Mouse (Mus musculus) adrenal gland (tissue): ENCODE data around the gene Noxred1.

Experiments
- intact Hi-C: fragments of 180-260 bp; cut with DNase I; formaldehyde crosslinking; loops from one replicate; pipeline ENCODE4 v1.15.1; 2025
- long read RNA-seq, 2 experiments: library from polyadenylated mRNA; unstranded; transcript quantifications; one replicate each; pipeline ENCODE4 v2.0.0; 2020; ENCODE audit warnings: borderline replicate concordance in 1 of 2; ENCODE audit not compliant: insufficient replicate concordance in 1 of 2

Noxred1 gene
- long read RNA-seq, experiment 1: 0 reads
- long read RNA-seq, experiment 2: 0 reads

DNA sequence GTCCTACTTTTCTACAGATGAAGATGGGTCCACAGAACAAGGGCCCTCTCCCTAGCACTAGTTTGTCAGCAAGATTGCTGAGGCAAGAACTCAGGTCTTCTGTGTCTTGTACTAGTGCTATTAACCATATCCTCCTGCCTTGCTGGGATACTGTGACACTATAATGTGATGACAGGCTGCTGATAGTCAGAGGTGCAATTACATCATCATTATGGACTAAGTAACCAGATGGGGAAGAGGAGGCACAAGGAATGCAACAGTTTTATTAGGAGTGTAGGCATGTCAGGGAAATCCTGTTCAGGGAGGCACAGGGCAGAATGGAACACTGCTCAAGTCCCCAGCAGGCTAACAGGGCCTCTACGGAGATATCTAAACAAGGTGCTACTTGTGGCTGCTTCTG lies at the start of gene Noxred1:
Noxred1 (minus strand) TSS at position 101 of the 400 bp plus-strand sequence.
- intact Hi-C loops: no loop called here

DNA sequence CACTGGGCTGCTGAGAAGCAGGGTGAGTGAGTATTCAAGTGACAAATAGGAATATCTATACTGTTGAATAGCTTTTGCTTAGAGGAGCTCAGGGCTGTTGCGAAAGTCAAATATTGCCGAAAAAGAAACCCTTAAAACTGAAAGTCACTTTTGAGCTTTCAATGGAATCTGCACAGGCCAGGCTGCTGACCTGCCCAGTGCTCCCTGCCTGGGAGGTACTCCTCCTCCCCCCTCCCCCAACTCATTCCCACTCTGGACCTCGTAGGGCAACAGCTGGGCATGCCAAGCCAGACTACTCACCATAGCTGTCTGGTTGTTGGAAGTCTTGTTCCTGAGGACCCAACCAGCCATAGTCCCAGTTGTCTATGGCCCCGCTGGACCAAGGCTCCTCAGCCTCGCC lies 46.2 kb upstream of the Noxred1 start:
- intact Hi-C loops: no loop called here

DNA sequence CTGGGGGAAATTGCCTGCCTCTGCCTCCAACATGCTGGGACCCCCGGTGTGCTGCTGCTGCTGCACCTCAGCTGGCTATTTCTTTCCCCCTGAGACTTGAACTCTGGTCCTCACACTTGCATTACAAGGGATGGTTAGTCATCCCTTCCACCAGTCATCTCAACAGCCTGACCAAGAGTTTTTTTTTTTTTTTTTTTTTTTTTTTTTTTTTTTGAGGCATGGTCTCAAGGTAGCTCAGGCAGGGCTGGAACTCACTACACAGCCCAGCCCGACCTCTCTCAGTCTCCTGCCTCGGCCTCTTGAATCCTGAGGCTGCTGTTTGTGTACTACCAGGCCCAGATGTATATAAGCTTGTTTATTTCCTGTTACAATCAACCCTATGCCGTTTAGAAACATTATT lies 45.7 kb upstream of the Noxred1 start:
- intact Hi-C loops: no loop called here

DNA sequence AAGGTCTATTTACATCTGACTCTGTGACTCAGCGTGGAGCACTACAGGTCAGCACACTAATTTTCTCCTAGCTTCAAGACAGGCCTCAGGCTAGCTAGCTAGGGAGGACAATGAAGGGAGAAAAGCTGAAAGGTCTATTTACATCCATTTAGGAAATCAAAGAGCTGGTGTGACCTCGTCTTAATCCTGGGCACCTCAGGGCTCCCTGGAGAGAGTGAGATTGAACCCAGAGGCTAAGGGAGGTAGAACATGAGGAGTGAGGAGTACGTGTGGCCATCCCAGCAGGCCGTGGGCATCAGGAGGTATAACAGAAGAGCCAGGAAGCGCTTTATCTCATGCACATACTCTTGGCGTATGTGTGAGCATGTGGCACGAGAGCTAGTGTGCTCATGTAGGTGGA lies 45.2 kb upstream of the Noxred1 start:
- intact Hi-C loops: no loop called here

DNA sequence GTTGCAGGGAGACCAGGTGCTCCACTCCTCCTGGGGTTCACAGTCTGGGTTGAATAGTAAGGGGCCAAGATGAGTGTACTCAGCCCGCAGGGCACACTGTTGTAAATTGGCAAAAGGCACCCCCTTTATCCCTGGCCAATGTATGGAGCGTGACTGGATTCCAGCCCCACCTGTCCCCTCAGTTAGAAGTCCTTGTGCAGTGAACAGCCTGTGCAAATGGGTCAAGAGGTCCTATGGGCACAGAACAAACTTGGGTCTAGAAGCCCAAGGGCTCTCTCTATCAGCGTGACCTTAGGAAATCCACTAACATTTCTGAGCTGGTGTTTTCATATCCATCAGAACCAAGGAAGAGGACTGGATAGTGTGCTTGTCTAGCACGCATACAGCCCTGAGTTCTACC lies 44.2 kb upstream of the Noxred1 start:
- intact Hi-C loops: no loop called here

DNA sequence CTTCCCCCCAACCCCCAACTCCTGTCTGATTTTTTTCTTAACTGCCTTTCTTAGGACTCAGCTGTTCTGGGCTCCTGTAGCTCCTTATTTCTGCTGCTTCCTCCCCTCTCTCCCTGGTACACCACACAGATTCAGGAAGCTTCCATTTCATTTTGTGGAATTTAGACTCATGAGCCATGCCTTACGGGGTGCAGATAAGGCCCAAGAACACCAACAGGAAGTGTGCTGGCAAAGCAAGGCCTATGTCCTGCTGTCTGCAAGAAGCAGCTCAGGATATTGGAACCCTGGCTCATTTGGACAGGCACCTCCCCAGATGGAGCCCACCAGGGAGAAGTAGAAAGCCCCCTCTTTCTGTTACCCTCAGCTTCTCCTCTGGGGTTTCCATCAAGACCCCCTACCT lies 43.2 kb upstream of the Noxred1 start:
- intact Hi-C loops: no loop called here

DNA sequence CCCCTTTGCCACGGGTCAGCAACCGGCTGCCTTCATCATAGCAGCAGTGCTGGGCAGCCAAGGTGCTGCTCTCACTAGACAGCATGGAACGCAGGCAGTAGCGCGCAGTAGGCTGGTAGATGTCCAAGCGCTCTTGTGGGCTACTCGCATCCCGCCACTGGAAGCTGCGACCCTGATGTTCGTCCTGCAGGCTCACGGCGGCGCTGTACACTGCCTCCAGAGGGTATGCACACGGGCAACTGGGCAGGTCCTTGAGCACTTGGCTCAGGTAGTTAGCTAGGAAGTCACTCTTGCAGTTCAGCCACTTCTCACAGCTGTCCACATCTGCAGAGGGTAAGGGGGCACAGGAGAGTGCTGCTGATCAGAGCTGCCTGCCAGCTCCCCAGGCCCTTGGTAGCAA lies 41.3 kb upstream of the Noxred1 start:
- intact Hi-C loops: loop anchor here (5.0 kb wide), 1 partner anchor 37 kb away; no protein-coding TSS in a partner anchor

DNA sequence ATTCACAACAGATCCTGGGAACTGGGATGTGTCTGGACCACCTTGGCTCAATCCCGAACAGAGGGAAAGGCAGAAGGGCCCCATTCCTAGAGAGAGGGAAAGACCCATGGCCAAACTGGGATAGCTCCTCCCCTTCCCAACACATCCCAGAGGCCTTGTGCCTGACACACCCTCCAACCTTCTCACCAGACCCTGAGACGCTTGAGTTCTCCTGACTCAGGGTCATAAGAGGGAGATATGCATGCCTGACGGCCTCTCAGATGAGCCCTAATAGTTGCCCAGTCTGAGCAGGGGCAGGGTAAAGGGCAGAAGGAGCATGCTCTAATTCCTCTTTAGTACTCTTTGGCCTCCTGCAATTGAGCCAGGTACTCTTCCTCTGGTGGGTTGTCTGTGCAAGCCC lies 40.8 kb upstream of the Noxred1 start:
- intact Hi-C loops: loop anchor here (5.0 kb wide), 1 partner anchor 38 kb away; no protein-coding TSS in a partner anchor

DNA sequence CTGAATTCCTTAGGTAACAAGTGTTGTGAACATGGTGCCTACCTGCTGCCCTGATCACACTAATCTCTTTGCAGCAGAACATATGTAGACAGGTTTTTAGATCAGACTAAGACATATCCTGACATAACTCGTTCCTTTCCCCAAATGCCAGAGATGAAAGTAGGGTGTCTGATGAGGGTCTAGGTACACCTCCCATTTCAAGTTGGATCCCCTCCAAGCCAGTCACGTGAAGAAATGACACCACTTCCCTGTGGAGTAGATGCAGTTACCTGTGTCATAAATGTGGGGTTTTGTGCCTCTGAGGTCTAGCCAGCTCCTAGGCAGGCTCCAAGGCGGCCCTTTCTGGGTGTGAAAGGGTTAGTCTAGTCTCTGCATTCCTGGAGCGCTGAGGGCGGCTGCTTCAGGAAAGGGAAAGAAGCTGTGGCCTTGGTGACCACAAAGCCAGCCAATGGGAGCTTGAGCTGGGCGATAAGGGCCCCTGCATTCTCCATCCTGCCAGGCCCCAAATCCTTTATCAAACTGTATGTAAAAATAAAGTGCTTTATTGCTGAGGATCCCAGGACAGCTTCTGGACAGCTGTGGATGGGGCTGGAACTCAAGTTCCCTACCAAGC lies 39.7 kb upstream of the Noxred1 start:
- intact Hi-C loops: loop anchor here (5.0 kb wide), 1 partner anchor 39 kb away; no protein-coding TSS in a partner anchor

DNA sequence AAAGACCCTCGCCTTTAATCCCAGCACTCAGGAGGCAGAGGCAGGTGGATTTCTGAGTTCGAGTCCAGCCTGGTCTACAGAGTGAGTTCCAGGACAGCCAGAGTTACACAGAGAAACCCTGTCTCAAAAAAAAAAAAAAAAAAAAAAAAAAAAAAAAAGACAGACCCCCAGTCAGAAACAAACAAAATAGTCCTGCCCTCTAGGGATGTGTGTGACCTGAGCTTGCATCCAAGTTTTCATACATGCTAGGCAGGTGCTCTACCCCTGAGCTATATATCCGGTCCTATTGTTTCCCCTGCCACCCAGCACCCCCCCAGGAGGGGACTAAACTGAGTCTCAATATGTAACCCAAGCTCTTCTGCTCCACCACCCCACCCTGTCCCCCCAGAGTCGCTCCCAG lies 38.7 kb upstream of the Noxred1 start:
- intact Hi-C loops: loop anchor here (5.0 kb wide), 1 partner anchor 40 kb away; no protein-coding TSS in a partner anchor

DNA sequence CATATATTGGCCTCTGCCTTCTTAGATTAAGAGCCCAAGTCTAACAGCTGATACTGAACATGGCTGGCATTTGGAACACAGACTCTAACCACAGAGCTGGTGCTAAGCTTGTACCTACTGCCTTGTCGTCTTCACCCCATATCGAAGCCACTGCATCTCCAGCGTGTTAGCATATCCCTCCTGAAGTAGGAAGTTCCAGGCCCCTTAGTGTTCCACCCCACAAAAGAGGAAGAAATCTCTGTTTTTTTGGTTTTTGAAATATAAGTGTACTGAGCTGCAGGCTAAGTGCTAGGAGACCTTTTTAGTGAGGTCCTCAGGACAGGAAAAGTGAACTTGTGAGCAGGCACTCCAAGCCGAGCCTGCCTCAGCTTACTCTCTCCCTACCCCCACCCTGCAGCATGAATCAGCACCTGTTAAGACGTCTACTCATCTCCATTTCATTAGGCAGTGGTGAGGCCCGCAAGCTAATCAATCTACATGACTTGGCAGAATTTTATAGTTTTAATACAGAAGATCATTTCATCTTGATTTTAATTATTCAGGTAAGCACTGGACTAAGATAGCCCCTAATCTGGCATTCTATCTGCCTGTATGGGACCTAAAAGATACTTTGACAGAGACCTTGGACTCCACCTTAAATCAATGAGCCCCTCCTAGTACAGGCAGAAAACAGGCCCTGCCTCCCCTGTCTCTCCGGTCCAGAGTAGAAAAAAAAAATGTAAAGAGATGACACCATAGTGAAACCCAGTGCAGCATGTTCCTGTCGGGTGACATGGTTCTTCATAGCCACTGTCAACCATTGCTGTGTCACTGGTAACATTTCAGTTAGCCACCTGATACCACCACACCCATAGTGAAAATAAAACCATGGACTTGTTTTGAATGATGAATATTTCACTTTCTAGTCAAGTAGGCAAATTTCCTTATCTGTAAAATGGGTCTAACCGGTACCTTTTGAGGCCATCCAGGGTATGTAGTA lies 36.6 kb upstream of the Noxred1 start:
- intact Hi-C loops: loop anchor here (5.0 kb wide), 1 partner anchor 42 kb away; no protein-coding TSS in a partner anchor

DNA sequence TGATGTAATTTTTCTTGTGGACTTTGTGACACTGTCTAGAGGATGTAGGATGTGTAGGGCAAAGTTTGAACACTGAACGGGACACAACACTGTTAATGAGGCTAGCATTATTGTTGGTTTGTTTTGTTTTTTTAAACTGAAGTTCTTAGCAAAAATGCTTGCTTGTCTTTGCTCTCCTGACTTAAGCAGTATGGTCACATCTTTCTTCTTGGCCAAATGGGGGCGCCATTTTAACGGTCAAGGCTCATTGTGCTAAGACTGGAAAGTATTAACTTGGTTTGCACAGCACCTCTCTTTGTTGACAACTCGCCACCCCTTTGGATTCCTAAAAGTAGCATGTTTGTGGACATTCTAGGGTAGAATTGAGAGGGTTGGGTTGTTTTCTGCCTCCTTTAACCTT lies 29.1 kb upstream of the Noxred1 start:
- intact Hi-C loops: loop anchor here (5.0 kb wide), 2 partner anchors 65 to 155 kb away; no protein-coding TSS in a partner anchor

DNA sequence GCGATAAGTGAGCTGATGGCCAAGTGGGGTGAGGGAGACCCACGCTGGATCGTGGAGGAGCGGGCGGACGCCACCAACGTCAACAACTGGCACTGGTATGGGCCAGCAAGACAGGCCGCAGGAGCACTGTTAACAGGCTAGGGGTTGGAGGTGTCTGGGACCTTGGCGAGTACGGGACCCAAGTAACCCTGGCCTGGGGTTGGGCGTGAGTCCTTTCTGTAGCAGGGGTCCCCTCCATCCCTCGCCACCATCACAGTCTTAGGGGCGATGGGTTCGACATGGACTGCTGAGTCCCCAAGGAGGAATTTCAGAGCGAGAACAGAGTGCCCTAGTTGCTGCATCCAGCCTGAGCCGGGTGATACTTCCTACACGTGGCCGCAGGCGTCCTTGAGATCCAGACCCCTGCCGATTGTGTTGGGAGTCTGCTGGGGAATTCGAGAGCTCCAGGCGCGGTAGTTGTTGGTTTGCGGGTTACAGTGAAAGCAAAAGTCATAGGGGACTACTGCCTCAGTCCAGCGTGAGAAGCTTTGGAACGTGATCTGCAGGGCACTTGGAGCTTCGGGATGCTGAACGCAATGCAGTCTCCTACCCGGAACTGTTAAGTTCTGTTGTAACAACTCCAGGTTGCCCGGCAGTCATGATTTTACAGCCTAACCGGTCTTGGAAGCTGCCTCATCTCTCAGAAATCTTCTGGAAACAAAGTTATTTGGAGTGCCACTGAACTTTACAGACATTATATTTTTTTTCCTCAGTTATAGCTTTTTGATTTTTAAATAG lies 28.5 kb upstream of the Noxred1 start:
- intact Hi-C loops: loop anchor here (5.0 kb wide), 2 partner anchors 65 to 155 kb away; no protein-coding TSS in a partner anchor

DNA sequence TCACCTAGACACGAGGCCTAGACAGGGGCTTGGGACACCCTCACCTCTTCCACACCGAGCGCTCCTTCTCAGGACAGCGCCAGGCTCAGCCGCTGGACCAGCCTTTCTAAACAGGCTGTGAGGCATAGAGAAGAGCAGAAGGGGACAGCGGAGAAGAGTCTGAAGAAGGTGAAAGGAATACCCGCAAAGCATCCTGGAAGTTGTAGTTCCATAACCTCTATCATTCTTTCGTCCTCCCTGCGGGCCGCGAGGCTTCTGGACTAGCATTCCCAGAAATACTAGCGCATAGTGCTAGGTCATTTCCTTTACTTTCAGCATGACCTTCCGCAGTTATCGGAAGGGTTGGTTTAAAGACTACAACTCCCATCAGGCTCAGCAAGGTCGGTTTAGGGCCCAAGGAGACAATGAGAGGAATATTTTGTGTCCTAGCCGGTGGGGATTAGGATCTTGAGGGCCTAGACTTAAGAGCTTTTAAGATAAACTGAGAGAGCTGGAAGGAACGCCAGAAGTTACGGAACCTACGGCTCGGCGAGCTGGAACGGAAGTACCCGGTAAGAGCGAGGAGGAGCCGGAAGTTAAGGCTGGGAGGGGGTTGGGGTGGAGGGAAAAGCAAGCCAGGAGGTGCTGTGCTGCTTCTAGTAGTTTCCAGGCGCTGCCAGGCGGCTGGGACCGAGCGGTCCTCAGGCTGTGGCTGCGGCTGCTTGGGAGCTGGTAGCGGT lies 27.7 kb upstream of the Noxred1 start, which contains the start of the genes Vipas39 and Ahsa1:
Vipas39 (minus strand) TSS at position 149 of the 719 bp plus-strand sequence.
Ahsa1 (plus strand) TSS at position 372 of the 719 bp plus-strand sequence.
- intact Hi-C loops: loop anchor here (5.0 kb wide), 2 partner anchors 66 to 156 kb away; no protein-coding TSS in a partner anchor

DNA sequence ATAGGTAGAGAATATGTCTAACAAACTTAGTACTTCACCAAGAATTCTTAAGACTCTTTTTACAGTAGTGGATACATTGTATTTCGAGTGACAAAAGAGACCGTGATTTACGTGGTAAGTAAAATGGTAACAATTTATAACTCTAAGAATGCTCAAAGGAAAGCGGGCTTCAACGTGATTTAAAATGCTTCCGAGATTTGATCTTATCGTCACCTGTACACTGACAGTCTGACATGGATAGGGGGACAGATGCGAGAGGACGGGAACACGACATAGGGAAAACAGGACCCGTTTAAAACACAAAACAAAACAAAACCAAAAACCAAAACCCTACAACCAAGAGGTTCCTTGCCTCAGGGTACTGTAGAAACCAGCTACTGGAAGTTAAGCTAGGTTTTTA lies 26.9 kb upstream of the Noxred1 start:
- intact Hi-C loops: loop anchor here (5.0 kb wide), 2 partner anchors 67 to 157 kb away; no protein-coding TSS in a partner anchor

DNA sequence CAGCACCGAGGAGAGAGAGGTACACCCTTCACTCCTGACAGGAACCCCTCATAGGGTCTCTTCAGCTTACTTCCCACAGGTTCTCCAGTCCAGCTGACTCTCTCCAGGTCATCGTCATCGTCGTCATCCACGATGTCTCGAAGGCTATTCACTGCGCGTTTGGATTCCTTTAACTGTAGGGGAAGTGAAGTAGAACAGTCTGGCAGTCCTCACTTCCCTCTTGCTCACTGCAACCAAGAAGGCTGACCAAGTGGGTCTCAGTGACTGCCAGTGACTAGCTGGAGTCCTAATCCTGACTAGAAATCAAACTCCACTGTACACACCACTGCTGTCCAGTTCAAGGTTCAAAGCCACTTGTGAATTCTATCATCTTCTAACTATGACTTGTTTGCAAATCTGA lies 22.0 kb upstream of the Noxred1 start:
- intact Hi-C loops: no loop called here

DNA sequence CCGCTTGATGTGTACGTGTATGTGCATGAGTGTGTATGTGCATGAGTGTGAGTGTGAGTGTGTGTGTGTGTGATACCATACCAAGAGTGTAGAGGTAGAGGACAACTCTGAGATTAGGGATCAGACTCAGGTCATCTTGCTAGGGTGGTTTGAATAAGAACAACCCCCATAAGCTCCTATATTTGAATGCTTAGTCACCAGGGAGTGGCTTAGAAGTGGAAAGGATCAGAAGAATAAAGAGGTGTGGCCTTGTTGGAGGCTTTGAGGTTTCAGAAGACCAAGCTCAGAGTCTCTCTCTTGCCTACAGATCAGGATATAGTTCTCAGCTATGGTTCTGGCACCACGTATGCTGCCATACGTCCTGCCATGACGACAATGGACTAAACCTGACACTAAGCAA lies 18.1 kb upstream of the Noxred1 start:
- intact Hi-C loops: no loop called here

DNA sequence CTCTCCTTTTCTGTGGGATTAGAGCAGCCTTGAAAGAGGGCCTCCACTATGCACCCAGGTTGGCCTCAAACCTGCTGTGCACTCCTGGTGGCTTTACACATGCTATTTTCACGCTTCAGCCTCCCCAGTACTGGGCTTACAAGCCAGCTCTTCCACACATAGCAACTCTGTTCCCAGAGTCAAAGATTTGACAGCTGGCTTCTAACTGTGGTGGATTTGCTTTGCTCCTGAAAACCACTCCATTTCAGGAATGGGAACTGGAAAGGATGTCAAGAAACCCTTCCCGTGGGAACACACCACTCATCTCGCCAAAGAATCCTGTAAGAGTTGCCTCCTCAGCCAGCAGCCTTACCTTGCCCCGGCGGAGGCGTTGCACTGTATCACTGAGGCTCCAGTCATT lies 15.3 kb upstream of the Noxred1 start:
- intact Hi-C loops: no loop called here

DNA sequence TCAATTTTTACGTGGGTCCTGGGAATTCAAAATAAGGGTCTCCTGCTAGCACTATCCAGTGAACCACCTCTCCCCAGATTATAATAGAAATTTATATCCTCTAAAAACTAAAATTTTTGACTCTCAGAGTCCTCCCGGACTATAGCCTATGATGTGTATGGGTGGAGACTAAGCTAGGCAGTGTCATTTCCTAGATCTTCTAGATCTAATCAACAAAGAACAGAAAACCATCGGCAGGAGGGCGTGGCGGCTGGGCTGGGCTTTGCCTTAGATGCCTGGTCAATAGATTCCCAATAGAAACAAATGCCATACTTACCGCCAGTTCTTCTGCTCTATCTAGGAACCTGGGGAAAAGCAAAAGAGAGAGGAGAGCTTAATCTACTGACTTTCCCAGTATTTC lies 11.6 kb upstream of the Noxred1 start:
- intact Hi-C loops: no loop called here

DNA sequence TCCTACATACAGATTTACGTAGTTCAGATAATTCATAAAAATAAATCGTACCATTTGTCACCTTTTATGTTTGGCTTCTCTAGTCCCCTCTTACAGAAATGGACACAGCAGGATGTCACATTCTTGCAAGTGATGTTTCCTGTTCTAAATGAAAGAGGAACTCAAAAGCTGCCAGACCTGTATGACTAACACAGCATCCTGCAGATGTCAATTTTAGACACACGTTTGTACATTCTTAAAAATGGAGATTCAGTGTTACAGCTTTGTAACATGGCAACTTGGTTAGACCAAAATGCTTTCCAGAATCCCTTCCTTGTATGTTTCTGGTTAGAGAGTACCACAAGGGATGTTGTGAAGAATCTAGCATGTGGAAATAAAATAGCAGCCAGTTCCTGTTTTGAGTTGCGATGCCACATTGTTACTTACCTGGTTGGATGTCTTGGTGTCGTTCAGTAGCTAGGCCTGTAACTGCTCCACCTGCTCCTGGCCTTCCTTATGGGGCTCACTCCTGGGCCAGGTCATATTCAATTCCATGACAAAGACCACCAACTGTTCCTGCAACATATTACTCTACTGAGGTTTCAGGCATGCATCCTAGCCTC lies 1.5 kb downstream of the Noxred1 start:
- intact Hi-C loops: no loop called here
